In genomic region chr13:14063942-14064271, GRCm38 (mm10) we compare ENCODE assay signal across 8 mouse cellular contexts. TPM values are rescaled to one million over a fixed set of nuclear protein-coding genes. Genes with fewer than 3 reads are reported as not detected.
DNase-seq lines count a peak whose midpoint lies in the region; ATAC-seq and TF ChIP-seq lines count a peak whose summit lies in the region.

No protein-coding gene starts in this region.

- no peaks in the 10 kb centered on the region for H3K9me3 ChIP-seq in embryonic facial prominence, embryonic 11.5 days (replicated peaks; ENCODE audit: control insufficient read depth, low read length)
- H3K9me3 ChIP-seq in hindbrain, postnatal 0 days (ENCODE audit: low read length): no peaks in the 10 kb centered on the region
- H3K9me3 ChIP-seq in midbrain, postnatal 0 days (ENCODE audit: low read length): no peaks in the 10 kb centered on the region

- peak; percentile 48 for DNase-seq in layer of hippocampus, adult 9-10 months (ENCODE audit: low spot score)
- DNase-seq in layer of hippocampus, postnatal 25 days (ENCODE audit: extremely low spot score in 1 of 2, low spot score in 1 of 2): no peak
- no peak for DNase-seq in embryonic facial prominence, embryonic 11.5 days (ENCODE audit: low spot score)
- DNase-seq in hindbrain, postnatal 0 days (ENCODE audit: low spot score): no peak
- DNase-seq in midbrain, postnatal 0 days (ENCODE audit: low spot score): no peak
- no peak for DNase-seq in gastrocnemius, postnatal 10 days
- no peak for DNase-seq in kidney, adult 9 months
- no peak for DNase-seq in left cerebral cortex, postnatal 36 days (ENCODE audit: low spot score in 2 of 2)

- WGBS in embryonic facial prominence, embryonic 11.5 days: 0% methylated on average over 16 of the region's 31 CpGs
- 0% methylated on average over 23 of the region's 31 CpGs for WGBS in hindbrain, postnatal 0 days
- under 1% methylated on average over 23 of the region's 31 CpGs for WGBS in midbrain, postnatal 0 days

- peak overlapping the region; percentile 94 for H3K27ac ChIP-seq in embryonic facial prominence, embryonic 11.5 days (replicated peaks; ENCODE audit: low read depth, low read length)
- peak overlapping the region; percentile 98 for H3K27ac ChIP-seq in hindbrain, postnatal 0 days
- peak overlapping the region; percentile 94 for H3K27ac ChIP-seq in midbrain, postnatal 0 days (ENCODE audit: low read depth, low read length)

- no peak for TF ChIP-seq CTCF in hindbrain, postnatal 0 days (IDR thresholded peaks at IDR 0.05; ENCODE audit: low read depth)
- no peak for TF ChIP-seq CTCF in midbrain, postnatal 0 days (IDR thresholded peaks at IDR 0.05)

- ATAC-seq in embryonic facial prominence, embryonic 11.5 days (replicated peaks; ENCODE audit: insufficient number of reproducible peaks, low FRiP score, low TSS enrichment, low read depth): peak; percentile 42
- peak; percentile 39 for ATAC-seq in hindbrain, postnatal 0 days
- ATAC-seq in midbrain, postnatal 0 days (ENCODE audit: low FRiP score): peak; percentile 44

- no peaks in the 10 kb centered on the region for H3K36me3 ChIP-seq in embryonic facial prominence, embryonic 11.5 days (replicated peaks; ENCODE audit: control insufficient read depth, insufficient read depth, low read depth, low read length)
- 0 out of 2 replicates have a peak, but pooled peaks cover 3% of the 10 kb centered on the region for H3K36me3 ChIP-seq in hindbrain, postnatal 0 days (ENCODE audit: insufficient read depth, low read length)
- H3K36me3 ChIP-seq in midbrain, postnatal 0 days (ENCODE audit: insufficient read depth, low read length): no peaks in the 10 kb centered on the region; the same call in 1 of the 2 replicates

- H3K4me2 ChIP-seq in embryonic facial prominence, embryonic 11.5 days (ENCODE audit: low read depth, low read length): peak overlapping the region; percentile 61
- peak overlapping the region; percentile 73 for H3K4me2 ChIP-seq in hindbrain, postnatal 0 days (ENCODE audit: low read depth, low read length)
- peak overlapping the region; percentile 67 for H3K4me2 ChIP-seq in midbrain, postnatal 0 days (ENCODE audit: low read depth, low read length, poor library complexity, severe bottlenecking)

- peak overlapping the region; percentile 99 for H3K9ac ChIP-seq in embryonic facial prominence, embryonic 11.5 days (replicated peaks; ENCODE audit: low read length)
- H3K9ac ChIP-seq in hindbrain, postnatal 0 days (replicated peaks; ENCODE audit: low read length): peak overlapping the region; percentile 92
- peak overlapping the region; percentile 90 for H3K9ac ChIP-seq in midbrain, postnatal 0 days (replicated peaks; ENCODE audit: low read length, poor library complexity, severe bottlenecking)

- peak overlapping the region; percentile 100 for H3K4me3 ChIP-seq in embryonic facial prominence, embryonic 11.5 days (ENCODE audit: low read depth, low read length)
- H3K4me3 ChIP-seq in hindbrain, postnatal 0 days (ENCODE audit: low read length): peak overlapping the region; percentile 93
- H3K4me3 ChIP-seq in midbrain, postnatal 0 days (ENCODE audit: low read depth, low read length): peak overlapping the region; percentile 88

- no peaks in the 10 kb centered on the region for H3K4me1 ChIP-seq in embryonic facial prominence, embryonic 11.5 days (ENCODE audit: control insufficient read depth, insufficient read depth, low read length)
- peaks cover 9% of the 10 kb centered on the region for H3K4me1 ChIP-seq in hindbrain, postnatal 0 days (ENCODE audit: insufficient read depth, low read length)
- H3K4me1 ChIP-seq in midbrain, postnatal 0 days (ENCODE audit: insufficient read depth, low read length): no peaks in the 10 kb centered on the region

- no peaks in the 10 kb centered on the region for H3K27me3 ChIP-seq in embryonic facial prominence, embryonic 11.5 days (ENCODE audit: control insufficient read depth, insufficient read depth, low read length)
- no peaks in the 10 kb centered on the region for H3K27me3 ChIP-seq in hindbrain, postnatal 0 days (ENCODE audit: insufficient read depth, low read length)
- no peaks in the 10 kb centered on the region for H3K27me3 ChIP-seq in midbrain, postnatal 0 days (ENCODE audit: insufficient read depth, low read length)

- intact Hi-C loops in left cerebral cortex, postnatal 36 days (cut with DNase I): loop anchor here (2.0 to 10.0 kb wide), 4 partner anchors 25 to 551 kb away; partner anchors contain the start of genes B3galnt2, Mrpl32, Psma2 and Tbce

RNA-seq across cellular contexts. Expression of gene Ggps1, which starts 0.6 kb away (rescaled TPM):
- total RNA-seq in layer of hippocampus, postnatal 25 days (2021): 10 to 100 TPM; 53.7 to 62.0 TPM
- polyA plus RNA-seq in embryonic facial prominence, embryonic 11.5 days (2014; fragmentation: Nextera tagmentation; extraction: Ambion mirVana): 69.9 and 75.6 TPM in 2 replicates
- total RNA-seq in hindbrain, postnatal 0 days (2014; rRNA removed): 90.9 and 120 TPM in 2 replicates
- polyA plus RNA-seq in hindbrain, postnatal 0 days (2015; fragmentation: Nextera tagmentation; extraction: Ambion mirVana): 74.4 and 80.0 TPM in 2 replicates
- 88.5 and 96.8 TPM in 2 replicates for total RNA-seq in midbrain, postnatal 0 days (2014; rRNA removed)
- polyA plus RNA-seq in midbrain, postnatal 0 days (2015; fragmentation: Nextera tagmentation; extraction: Ambion mirVana): 77.3 and 78.6 TPM in 2 replicates
- total RNA-seq in gastrocnemius, postnatal 10 days (2021): 10 to 100 TPM; 20.4 to 21.7 TPM
- total RNA-seq in left cerebral cortex, postnatal 36 days (2021): 10 to 100 TPM; 64.1 to 66.1 TPM

RNA-seq across cellular contexts. Expression of gene Arid4b, which starts 0.9 kb away (rescaled TPM):
- total RNA-seq in layer of hippocampus, postnatal 25 days (2021): 10 to 100 TPM; 39.3 to 48.1 TPM
- 77.6 and 85.0 TPM in 2 replicates for polyA plus RNA-seq in embryonic facial prominence, embryonic 11.5 days (2014; fragmentation: Nextera tagmentation; extraction: Ambion mirVana)
- total RNA-seq in hindbrain, postnatal 0 days (2014; rRNA removed): 17.9 and 24.8 TPM in 2 replicates
- polyA plus RNA-seq in hindbrain, postnatal 0 days (2015; fragmentation: Nextera tagmentation; extraction: Ambion mirVana): 56.4 and 66.7 TPM in 2 replicates
- 25.6 and 30.2 TPM in 2 replicates for total RNA-seq in midbrain, postnatal 0 days (2014; rRNA removed)
- 58.0 and 61.7 TPM in 2 replicates for polyA plus RNA-seq in midbrain, postnatal 0 days (2015; fragmentation: Nextera tagmentation; extraction: Ambion mirVana)
- 10 to 100 TPM; 15.5 to 22.0 TPM for total RNA-seq in gastrocnemius, postnatal 10 days (2021)
- 10 to 100 TPM; 39.5 to 55.9 TPM for total RNA-seq in left cerebral cortex, postnatal 36 days (2021)

RNA-seq across cellular contexts. Expression of gene Tbce, which starts 24.5 kb away (rescaled TPM):
- total RNA-seq in layer of hippocampus, postnatal 25 days (2021): 10 to 100 TPM; 61.3 to 89.7 TPM
- 57.4 and 67.7 TPM in 2 replicates for polyA plus RNA-seq in embryonic facial prominence, embryonic 11.5 days (2014; fragmentation: Nextera tagmentation; extraction: Ambion mirVana)
- total RNA-seq in hindbrain, postnatal 0 days (2014; rRNA removed): 43.3 and 60.2 TPM in 2 replicates
- 79.1 and 86.7 TPM in 2 replicates for polyA plus RNA-seq in hindbrain, postnatal 0 days (2015; fragmentation: Nextera tagmentation; extraction: Ambion mirVana)
- 61.3 and 97.6 TPM in 2 replicates for total RNA-seq in midbrain, postnatal 0 days (2014; rRNA removed)
- 91.2 and 93.0 TPM in 2 replicates for polyA plus RNA-seq in midbrain, postnatal 0 days (2015; fragmentation: Nextera tagmentation; extraction: Ambion mirVana)
- 10 to 100 TPM; 23.6 to 32.4 TPM for total RNA-seq in gastrocnemius, postnatal 10 days (2021)
- total RNA-seq in left cerebral cortex, postnatal 36 days (2021): 10 to 100 TPM; 55.6 to 91.8 TPM
